Mouse (Mus musculus) forebrain, embryonic 11.5 days (tissue): ENCODE results near the gene Olig1. TPM values are rescaled to one million over a fixed set of nuclear protein-coding genes. Genes with fewer than 3 reads are reported as not detected.

ENCODE experiments used
- ATAC-seq: fragments of 200-750 bp; cut with Nextera tagmentation; replicated peaks from 2 replicates; pipeline ENCODE4 v1.8.0; 2017; ENCODE audit warnings: moderate TSS enrichment; ENCODE audit not compliant: low FRiP score
- DNase-seq: peaks from one replicate; pipeline ENCODE4 v3.0.0-alpha.2; 2017; ENCODE audit warnings: low spot score
- H3K27ac ChIP-seq: fragments of 300-500 bp; sonication (generic); 2 replicates; pipeline ENCODE4 v1.5.1; 2014; ENCODE audit warnings: low read depth, low read length
- H3K27me3 ChIP-seq: fragments of 300-500 bp; sonication (generic); 2 replicates; pipeline ENCODE4 v1.6.1; 2014; ENCODE audit warnings: mild to moderate bottlenecking, low read length, mixed read lengths; ENCODE audit not compliant: control insufficient read depth, insufficient read depth
- H3K36me3 ChIP-seq: fragments of 300-500 bp; sonication (generic); 2 replicates; pipeline ENCODE4 v1.6.1; 2014; ENCODE audit warnings: mild to moderate bottlenecking, low read length, moderate library complexity, mixed read lengths; ENCODE audit not compliant: control insufficient read depth, insufficient read depth
- H3K4me1 ChIP-seq: fragments of 300-500 bp; sonication (generic); replicated peaks from 2 replicates; pipeline ENCODE4 v1.6.1; 2014; ENCODE audit warnings: low read length, mixed read lengths; ENCODE audit not compliant: control insufficient read depth, insufficient read depth
- H3K4me2 ChIP-seq: fragments of 300-500 bp; sonication (generic); 2 replicates; pipeline ENCODE4 v1.6.1; 2014; ENCODE audit warnings: low read depth, mild to moderate bottlenecking, low read length, moderate library complexity, mixed read lengths; ENCODE audit not compliant: severe bottlenecking
- H3K4me3 ChIP-seq: fragments of 300-500 bp; sonication (generic); 2 replicates; pipeline ENCODE4 v1.5.1; 2014; ENCODE audit warnings: low read depth, low read length
- H3K9ac ChIP-seq: fragments of 300-500 bp; sonication (generic); 2 replicates; pipeline ENCODE4 v1.6.1; 2014; ENCODE audit warnings: low read length
- H3K9me3 ChIP-seq: fragments of 300-500 bp; sonication (generic); 2 replicates; pipeline ENCODE4 v1.6.1; 2016; ENCODE audit warnings: low read length, mixed read lengths; ENCODE audit not compliant: control insufficient read depth
- WGBS: fragments of 180-500 bp; shearing (Covaris S2); extraction: QIAGEN DNeasy Blood & Tissue Kit; methylation state at CpG from one replicate; pipeline ENCODE4 v1.1.7; 2014; 5-methylcytosine and 5-hydroxymethylcytosine counted together
- polyA plus RNA-seq: library from polyadenylated mRNA; unstranded; fragments of >200 nt; fragmentation: Nextera tagmentation; extraction: Ambion mirVana; gene quantifications from 2 replicates; pipeline ENCODE4 v1.2.1, GENCODE M21; 2014

The Olig1 gene
- 9.0 and 12.3 TPM in 2 replicates for polyA plus RNA-seq

DNA sequence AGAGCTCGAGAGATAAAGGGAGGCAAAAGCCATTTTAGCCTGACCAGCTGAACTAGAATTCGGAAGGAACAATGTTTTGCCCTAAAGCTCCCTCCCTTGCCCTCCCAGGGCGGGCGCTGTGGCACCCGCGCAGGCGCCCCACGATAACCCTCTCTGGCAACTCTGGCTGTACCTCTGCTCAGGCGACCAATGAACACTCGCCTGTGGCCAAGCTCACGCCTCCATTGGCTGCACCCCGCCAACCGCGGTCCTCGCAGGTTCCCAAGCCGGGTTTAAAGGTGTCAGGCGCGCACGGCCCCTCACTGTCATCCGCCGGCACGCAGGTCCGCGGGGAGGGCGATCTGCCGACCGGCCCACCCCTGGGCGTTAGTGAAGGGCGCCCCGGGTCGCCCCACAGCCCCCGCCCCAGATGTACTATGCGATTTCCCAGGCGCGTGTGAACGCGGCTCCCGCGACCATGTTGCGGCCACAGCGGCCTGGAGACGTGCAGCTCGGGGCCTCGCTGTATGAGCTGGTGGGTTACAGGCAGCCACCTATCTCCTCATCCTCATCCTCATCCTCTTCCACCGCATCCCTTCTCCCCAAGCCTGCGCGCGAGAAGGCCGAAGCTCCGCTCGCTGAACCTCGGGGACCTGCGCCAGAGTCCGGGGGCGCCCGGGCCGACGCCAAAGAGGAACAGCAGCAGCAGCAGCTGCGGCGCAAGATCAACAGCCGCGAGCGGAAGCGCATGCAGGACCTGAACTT, at the start of gene Olig1:
TSS of gene Olig1 (plus strand) at position 305 of the 744 bp plus-strand sequence.
- peaks cover 87% of the 10 kb centered on the region for H3K27me3 ChIP-seq
- DNase-seq = peak; percentile 83
- H3K36me3 ChIP-seq = no peaks in the 10 kb centered on the region
- H3K4me1 ChIP-seq = peaks cover 19% of the 10 kb centered on the region
- ATAC-seq = peak; percentile 90
- no peaks in the 10 kb centered on the region for H3K9me3 ChIP-seq
- H3K27ac ChIP-seq = 0 out of 2 replicates have a peak within 1 kb of the TSS, but pooled peaks have one; percentile 8
- under 1% methylated on average over 64 of the region's 64 CpGs for WGBS
- peak within 1 kb of the TSS; percentile 42 for H3K4me3 ChIP-seq
- H3K9ac ChIP-seq = peak within 1 kb of the TSS; percentile 38
- peak within 1 kb of the TSS; percentile 85 for H3K4me2 ChIP-seq

- H3K4me1 ChIP-seq = peaks cover 50% of the 10 kb centered on the region; the same call in 1 of the 2 replicates
Observed at GRCm38 (mm10) chr16:91222171-91222642, 47.4 kb upstream of the Olig1 start.

DNA sequence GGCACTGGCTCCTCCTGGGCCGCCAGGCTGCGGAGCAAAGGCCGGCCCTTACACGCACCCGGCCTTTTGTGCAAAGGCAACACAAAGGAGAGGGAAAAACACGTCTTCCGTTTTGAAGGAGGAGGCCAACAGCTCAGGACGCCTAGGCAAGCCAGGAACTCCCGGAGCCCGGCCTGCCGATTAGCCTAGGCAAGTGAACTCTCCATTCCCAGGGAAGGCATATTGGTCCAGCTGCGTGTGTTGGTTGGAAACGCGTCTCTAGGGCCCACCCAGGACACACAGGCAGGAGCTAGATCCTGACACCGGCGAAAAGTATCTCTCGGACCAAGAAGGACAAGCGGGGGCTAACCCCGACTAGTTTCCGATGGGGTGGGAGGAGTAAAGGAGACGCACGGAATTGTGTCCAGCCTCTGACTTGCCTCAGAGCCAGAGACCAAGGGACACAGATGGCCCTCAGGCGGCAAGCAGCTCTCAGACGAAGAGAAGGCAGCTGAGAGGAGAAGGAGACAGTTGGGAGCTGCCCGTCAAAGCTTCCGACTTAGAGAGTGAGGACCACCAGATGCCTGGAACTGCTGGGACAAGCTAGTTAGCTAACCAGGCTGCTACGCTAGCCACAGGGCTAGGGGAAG, 46.8 kb upstream of the Olig1 start:
- peak overlapping the region; percentile 60 for H3K9ac ChIP-seq
- WGBS = under 1% methylated on average over 27 of the region's 27 CpGs

More at GRCm38 (mm10) chr16:91222171-91222642, 47.4 kb upstream of the Olig1 start:
- WGBS = under 1% methylated on average over 25 of the region's 25 CpGs
- H3K9me3 ChIP-seq = peaks cover 4% of the 10 kb centered on the region; the same call in 1 of the 2 replicates
- peaks cover 94% of the 10 kb centered on the region for H3K27me3 ChIP-seq
- H3K4me2 ChIP-seq = peak overlapping the region; percentile 60
- peak overlapping the region; percentile 60 for H3K9ac ChIP-seq
- H3K27ac ChIP-seq = peak overlapping the region; percentile 62
- ATAC-seq (no peak), DNase-seq (peak; percentile 70)
- H3K4me3 ChIP-seq = peak overlapping the region; percentile 30
- no peaks in the 10 kb centered on the region for H3K36me3 ChIP-seq

GRCm38 (mm10) chr16:91223327-91224067, 46.1 kb upstream of the Olig1 start:
- Histone ChIP-seq H3K4me2 (peak overlapping the region; percentile 60), H3K36me3 (no peaks in the 10 kb centered on the region), H3K9me3 (no peaks in the 10 kb centered on the region), H3K4me1 (peaks cover 52% of the 10 kb centered on the region; the same call in 1 of the 2 replicates), H3K27ac (peak overlapping the region; percentile 53; the same call in 1 of the 2 replicates), H3K27me3 (peaks cover 98% of the 10 kb centered on the region), H3K4me3 (peak overlapping the region; percentile 30), H3K9ac (peak overlapping the region; percentile 60)
- 1% methylated on average over 35 of the region's 35 CpGs for WGBS
- ATAC-seq (no peak), DNase-seq (peak; percentile 63)

More for the DNA sequence above, 46.8 kb upstream of the Olig1 start:
- no peaks in the 10 kb centered on the region for H3K36me3 ChIP-seq
- peak overlapping the region; percentile 30 for H3K4me3 ChIP-seq
- peaks cover 4% of the 10 kb centered on the region; the same call in 1 of the 2 replicates for H3K9me3 ChIP-seq
- peaks cover 98% of the 10 kb centered on the region for H3K27me3 ChIP-seq
- ATAC-seq (0 out of 2 replicates have a peak, but pooled peaks have one; percentile 9), DNase-seq (peak; percentile 71)
- H3K27ac ChIP-seq = peak overlapping the region; percentile 62
- H3K4me2 ChIP-seq = peak overlapping the region; percentile 60
- peaks cover 52% of the 10 kb centered on the region; the same call in 1 of the 2 replicates for H3K4me1 ChIP-seq

- Histone ChIP-seq H3K27ac (no peak overlapping the region), H3K4me1 (peaks cover 53% of the 10 kb centered on the region; the same call in 1 of the 2 replicates), H3K27me3 (peaks cover 95% of the 10 kb centered on the region), H3K36me3 (no peaks in the 10 kb centered on the region), H3K4me3 (peak overlapping the region; percentile 50; the same call in 1 of the 2 replicates), H3K9me3 (no peaks in the 10 kb centered on the region), H3K4me2 (peak overlapping the region; percentile 60; the same call in 1 of the 2 replicates), H3K9ac (no peak overlapping the region)
- DNase-seq = no peak
- WGBS = 2% methylated on average over 10 of the region's 10 CpGs
- no peak for ATAC-seq
Observed at GRCm38 (mm10) chr16:91224068-91224402, 45.5 kb upstream of the Olig1 start.

DNA sequence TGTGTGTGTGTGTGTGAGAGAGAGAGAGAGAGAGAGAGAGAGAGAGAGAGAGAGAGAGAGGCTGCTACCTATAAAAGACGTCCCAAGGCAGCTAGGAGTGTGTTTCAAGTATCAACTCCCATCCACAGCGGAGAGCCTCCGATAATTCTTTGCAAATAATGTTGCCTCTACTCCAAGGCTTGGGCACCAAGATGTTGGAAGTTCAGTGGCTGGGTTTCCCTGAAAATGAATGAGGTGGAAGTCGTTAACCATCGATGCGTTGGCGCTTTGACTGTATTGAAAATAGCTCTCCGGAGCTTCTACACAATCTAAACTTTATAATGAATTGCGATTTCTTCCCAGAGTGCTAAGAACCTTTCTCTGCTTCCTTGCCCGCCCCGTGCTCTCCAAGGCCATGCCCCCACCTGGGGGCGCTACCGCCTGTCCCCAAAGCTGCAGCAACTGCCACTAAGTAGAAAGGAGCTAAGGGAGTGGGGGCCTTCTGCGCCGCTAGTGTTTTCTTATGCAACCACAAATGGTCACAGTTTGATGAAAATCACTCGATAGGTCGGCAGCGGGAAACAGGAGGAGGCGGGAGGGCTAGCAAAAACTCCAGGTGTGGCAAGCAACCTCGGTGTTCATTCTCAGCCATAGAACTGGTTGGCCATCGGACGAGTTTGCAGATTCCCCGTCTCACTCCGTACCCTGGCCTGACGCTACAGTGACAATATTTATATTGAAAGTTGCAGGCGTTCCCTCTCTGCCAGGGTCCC, 44.9 kb upstream of the Olig1 start:
- Histone ChIP-seq H3K27me3 (peaks cover 95% of the 10 kb centered on the region), H3K9ac (peak overlapping the region; percentile 43), H3K27ac (peak overlapping the region; percentile 66), H3K4me1 (peaks cover 51% of the 10 kb centered on the region; the same call in 1 of the 2 replicates), H3K36me3 (no peaks in the 10 kb centered on the region), H3K4me2 (peak overlapping the region; percentile 61), H3K4me3 (peak overlapping the region; percentile 50), H3K9me3 (no peaks in the 10 kb centered on the region)
- ATAC-seq (peak; percentile 11; the same call in 1 of the 2 replicates), DNase-seq (peak; percentile 78)
- under 1% methylated on average over 26 of the region's 26 CpGs for WGBS

GRCm38 (mm10) chr16:91225233-91226037, 44.1 kb upstream of the Olig1 start, which contains the start of gene Olig2:
Gene Olig2, plus strand, starts transcription at chr16:91225457.
- peaks cover 46% of the 10 kb centered on the region; the same call in 1 of the 2 replicates for H3K4me1 ChIP-seq
- ATAC-seq = peak; percentile 93
- H3K27ac ChIP-seq = peak within 1 kb of the TSS; percentile 66
- peak within 1 kb of the TSS; percentile 70 for H3K9ac ChIP-seq
- H3K27me3 ChIP-seq = peaks cover 94% of the 10 kb centered on the region
- no peaks in the 10 kb centered on the region for H3K9me3 ChIP-seq
- peak; percentile 92 for DNase-seq
- no peaks in the 10 kb centered on the region for H3K36me3 ChIP-seq
- H3K4me3 ChIP-seq = peak within 1 kb of the TSS; percentile 50
- peak within 1 kb of the TSS; percentile 61 for H3K4me2 ChIP-seq
- under 1% methylated on average over 53 of the region's 53 CpGs for WGBS
